Mouse (Mus musculus): ENCODE results near the gene Fetub.
"Not testable (repeated sequence)": the region's sequence is repeated elsewhere in the genome, so short reads cannot be mapped to it uniquely, and the experiment has no call there.

Gene Fetub

GRCm38 (mm10) chr16:22911986-22912385 is 6.1 kb upstream of the Fetub start:
- DNase-seq (ENCODE audit: low spot score), result no peak

- DNase-seq (ENCODE audit: low spot score), result no peak
Observed at GRCm38 (mm10) chr16:22912886-22913285, 5.2 kb upstream of the Fetub start.

GRCm38 (mm10) chr16:22914276-22914675 is 3.9 kb upstream of the Fetub start:
- DNase-seq (ENCODE audit: low spot score), result no peak

- peak; percentile 35 for DNase-seq (ENCODE audit: low spot score)
Observed at GRCm38 (mm10) chr16:22918664-22919312, 654 bp downstream of the Fetub start.

GRCm38 (mm10) chr16:22919971-22920854 is 2.1 kb downstream of the Fetub start:
- DNase-seq (ENCODE audit: low spot score), result no peak

- DNase-seq (ENCODE audit: low spot score), result no peak
Observed at GRCm38 (mm10) chr16:22921761-22922160, 3.6 kb downstream of the Fetub start.

GRCm38 (mm10) chr16:22922433-22922832 is 4.3 kb downstream of the Fetub start:
- DNase-seq (ENCODE audit: low spot score), result no peak

- no peak for DNase-seq (ENCODE audit: low spot score)
Observed at GRCm38 (mm10) chr16:22929575-22929974, 11.4 kb downstream of the Fetub start.

- DNase-seq (ENCODE audit: low spot score), result no peak
Observed at GRCm38 (mm10) chr16:22931431-22932200, 13.5 kb downstream of the Fetub start.

- no peak for DNase-seq (ENCODE audit: low spot score)
Observed at GRCm38 (mm10) chr16:22937631-22938030, 19.5 kb downstream of the Fetub start.

- no peak for DNase-seq (ENCODE audit: low spot score)
Observed at GRCm38 (mm10) chr16:22938541-22938940, 20.4 kb downstream of the Fetub start.

- DNase-seq (ENCODE audit: low spot score), result no peak
Observed at GRCm38 (mm10) chr16:22939120-22939695, 21.1 kb downstream of the Fetub start.

GRCm38 (mm10) chr16:22941825-22942476 is 23.8 kb downstream of the Fetub start:
- not testable (repeated sequence) for DNase-seq (ENCODE audit: low spot score)

- DNase-seq (ENCODE audit: low spot score), result no peak
Observed at GRCm38 (mm10) chr16:22947371-22947770, 29.2 kb downstream of the Fetub start.

- no peak for DNase-seq (ENCODE audit: low spot score)
Observed at GRCm38 (mm10) chr16:22950840-22951395, 32.8 kb downstream of the Fetub start, which contains the start of gene Hrg. TSS of gene Hrg (plus strand) at chr16:22951072.

GRCm38 (mm10) chr16:22953069-22953468 is 34.9 kb downstream of the Fetub start:
- DNase-seq (ENCODE audit: low spot score), result no peak

- DNase-seq (ENCODE audit: low spot score), result peak; percentile 81
Observed at GRCm38 (mm10) chr16:22955397-22956084, 37.4 kb downstream of the Fetub start.

GRCm38 (mm10) chr16:22956085-22956439 is 37.9 kb downstream of the Fetub start:
- DNase-seq (ENCODE audit: low spot score), result no peak

GRCm38 (mm10) chr16:22961073-22961472 is 42.9 kb downstream of the Fetub start:
- DNase-seq (ENCODE audit: low spot score), result no peak

GRCm38 (mm10) chr16:22962256-22962655 is 44.1 kb downstream of the Fetub start:
- peak; percentile 69 for DNase-seq (ENCODE audit: low spot score)

- no peak for DNase-seq (ENCODE audit: low spot score)
Observed at GRCm38 (mm10) chr16:22963293-22963692, 45.2 kb downstream of the Fetub start.

All from retina, embryonic 14.5 days (tissue).